Mouse (Mus musculus) lung, postnatal 36 days (tissue): ENCODE measurements around the gene Pkib.

Source experiments
- DNase-seq: peaks from one replicate; pipeline ENCODE4 v3.0.0; 2022; ENCODE audit warnings: mixed read lengths

Pkib gene

GRCm38 (mm10) chr10:57631896-57632867 is at the start of gene Pkib:
TSS of gene Pkib (plus strand) at chr10:57631981.
- DNase-seq, result peak; percentile 77

GRCm38 (mm10) chr10:57583927-57584326 is 47.9 kb upstream of the Pkib start:
- peak; percentile 44 for DNase-seq

- no peak for DNase-seq
These were observed 37.5 kb upstream of the Pkib start for GRCm38 (mm10) chr10:57594266-57594665.

- no peak for DNase-seq
These were observed 34.6 kb upstream of the Pkib start for GRCm38 (mm10) chr10:57597172-57597571.

- peak; percentile 1 for DNase-seq
These were observed 28.8 kb upstream of the Pkib start for GRCm38 (mm10) chr10:57602951-57603350.

GRCm38 (mm10) chr10:57623311-57623710 is 8.5 kb upstream of the Pkib start:
- no peak for DNase-seq

- DNase-seq, result no peak
These were observed 4.0 kb upstream of the Pkib start for GRCm38 (mm10) chr10:57627773-57628172.

- DNase-seq, result no peak
These were observed 1.2 kb upstream of the Pkib start for GRCm38 (mm10) chr10:57630557-57630956.

- DNase-seq, result no peak
These were observed 1.1 kb downstream of the Pkib start for GRCm38 (mm10) chr10:57632868-57633240.

GRCm38 (mm10) chr10:57636970-57637369 is 5.2 kb downstream of the Pkib start:
- peak; percentile 17 for DNase-seq

- DNase-seq, result no peak
These were observed 6.5 kb downstream of the Pkib start for GRCm38 (mm10) chr10:57638250-57638649.

GRCm38 (mm10) chr10:57639540-57639939 is 7.8 kb downstream of the Pkib start:
- no peak for DNase-seq

- no peak for DNase-seq
These were observed 21.5 kb downstream of the Pkib start for GRCm38 (mm10) chr10:57653297-57653696.

GRCm38 (mm10) chr10:57660505-57660904 is 28.7 kb downstream of the Pkib start:
- no peak for DNase-seq

- DNase-seq, result no peak
These were observed 32.0 kb downstream of the Pkib start for GRCm38 (mm10) chr10:57663758-57664157.

- no peak for DNase-seq
These were observed 32.5 kb downstream of the Pkib start for GRCm38 (mm10) chr10:57664253-57664652.

- no peak for DNase-seq
These were observed 44.0 kb downstream of the Pkib start for GRCm38 (mm10) chr10:57675740-57676139.

GRCm38 (mm10) chr10:57687999-57688398 is 56.2 kb downstream of the Pkib start:
- no peak for DNase-seq

GRCm38 (mm10) chr10:57690161-57690560 is 58.4 kb downstream of the Pkib start:
- no peak for DNase-seq

GRCm38 (mm10) chr10:57702246-57702645 is 70.5 kb downstream of the Pkib start:
- DNase-seq, result peak; percentile 58

GRCm38 (mm10) chr10:57721035-57721434 is 89.3 kb downstream of the Pkib start:
- peak; percentile 33 for DNase-seq

GRCm38 (mm10) chr10:57722363-57722762 is 90.6 kb downstream of the Pkib start:
- DNase-seq, result no peak

GRCm38 (mm10) chr10:57727666-57728065 is 95.9 kb downstream of the Pkib start:
- peak; percentile 84 for DNase-seq

- DNase-seq, result no peak
These were observed 99.9 kb downstream of the Pkib start for GRCm38 (mm10) chr10:57731672-57732071.

- no peak for DNase-seq
These were observed 109.0 kb downstream of the Pkib start for GRCm38 (mm10) chr10:57740733-57741132.
